Mouse (Mus musculus) monocyte, adult 2 months (primary cell): ENCODE measurements around the gene St8sia1.

ENCODE experiments used
- DNase-seq, 2 experiments: peaks; one replicate each; pipeline ENCODE4 v3.0.0; 2022; ENCODE audit warnings: low spot score in 2 of 2, low read depth in 1 of 2

Gene St8sia1

GRCm38 (mm10) chr6:142831706-142832105, 132.5 kb downstream of the St8sia1 start:
- DNase-seq, result no peak

GRCm38 (mm10) chr6:142831243-142831642, 133.0 kb downstream of the St8sia1 start:
- DNase-seq, result no peak

- no peak for DNase-seq
Measured at GRCm38 (mm10) chr6:142830221-142830620, 134.0 kb downstream of the St8sia1 start.

- no peak for DNase-seq
Measured at GRCm38 (mm10) chr6:142825449-142825848, 138.8 kb downstream of the St8sia1 start.

GRCm38 (mm10) chr6:142823008-142823787, 141.1 kb downstream of the St8sia1 start:
- no peak for DNase-seq

GRCm38 (mm10) chr6:142818306-142818705, 145.9 kb downstream of the St8sia1 start:
- DNase-seq, result no peak

- no peak for DNase-seq
Measured at GRCm38 (mm10) chr6:142815513-142815912, 148.7 kb downstream of the St8sia1 start.

GRCm38 (mm10) chr6:142814495-142814921, 149.7 kb downstream of the St8sia1 start:
- peak; percentile 27 to 54 for DNase-seq

- DNase-seq, result no peak
Measured at GRCm38 (mm10) chr6:142814011-142814410, 150.2 kb downstream of the St8sia1 start.

- no peak for DNase-seq
Measured at GRCm38 (mm10) chr6:142812969-142813368, 151.3 kb downstream of the St8sia1 start.

GRCm38 (mm10) chr6:142810239-142810638, 154.0 kb downstream of the St8sia1 start:
- no peak for DNase-seq

- DNase-seq, result no peak
Measured at GRCm38 (mm10) chr6:142809373-142810098, 154.7 kb downstream of the St8sia1 start.

- peak in 1 of 2 experiments; percentile 9 for DNase-seq
Measured at GRCm38 (mm10) chr6:142806326-142806725, 157.9 kb downstream of the St8sia1 start.

- DNase-seq, result no peak
Measured at GRCm38 (mm10) chr6:142804402-142804801, 159.8 kb downstream of the St8sia1 start, which contains the start of gene Sult6b2. Gene Sult6b2 (minus strand): TSS chr6:142804502.

GRCm38 (mm10) chr6:142802617-142803525, 161.4 kb downstream of the St8sia1 start:
- DNase-seq, result no peak

GRCm38 (mm10) chr6:142801687-142802086, 162.6 kb downstream of the St8sia1 start:
- no peak for DNase-seq

- no peak for DNase-seq
Measured at GRCm38 (mm10) chr6:142799704-142800374, 164.4 kb downstream of the St8sia1 start.

- DNase-seq, result no peak
Measured at GRCm38 (mm10) chr6:142798837-142799236, 165.4 kb downstream of the St8sia1 start.

GRCm38 (mm10) chr6:142797996-142798395, 166.3 kb downstream of the St8sia1 start:
- DNase-seq, result no peak

- no peak for DNase-seq
Measured at GRCm38 (mm10) chr6:142795655-142796441, 168.4 kb downstream of the St8sia1 start.
